Mouse (Mus musculus): ENCODE measurements around the gene Rfesd. TPM values are rescaled to one million over a fixed set of nuclear protein-coding genes. Genes with fewer than 3 reads are reported as not detected.

Rfesd gene
- polyA plus RNA-seq (2015; fragmentation: Nextera tagmentation; extraction: Ambion mirVana): 16.1 and 19.9 TPM in 2 replicates

DNA sequence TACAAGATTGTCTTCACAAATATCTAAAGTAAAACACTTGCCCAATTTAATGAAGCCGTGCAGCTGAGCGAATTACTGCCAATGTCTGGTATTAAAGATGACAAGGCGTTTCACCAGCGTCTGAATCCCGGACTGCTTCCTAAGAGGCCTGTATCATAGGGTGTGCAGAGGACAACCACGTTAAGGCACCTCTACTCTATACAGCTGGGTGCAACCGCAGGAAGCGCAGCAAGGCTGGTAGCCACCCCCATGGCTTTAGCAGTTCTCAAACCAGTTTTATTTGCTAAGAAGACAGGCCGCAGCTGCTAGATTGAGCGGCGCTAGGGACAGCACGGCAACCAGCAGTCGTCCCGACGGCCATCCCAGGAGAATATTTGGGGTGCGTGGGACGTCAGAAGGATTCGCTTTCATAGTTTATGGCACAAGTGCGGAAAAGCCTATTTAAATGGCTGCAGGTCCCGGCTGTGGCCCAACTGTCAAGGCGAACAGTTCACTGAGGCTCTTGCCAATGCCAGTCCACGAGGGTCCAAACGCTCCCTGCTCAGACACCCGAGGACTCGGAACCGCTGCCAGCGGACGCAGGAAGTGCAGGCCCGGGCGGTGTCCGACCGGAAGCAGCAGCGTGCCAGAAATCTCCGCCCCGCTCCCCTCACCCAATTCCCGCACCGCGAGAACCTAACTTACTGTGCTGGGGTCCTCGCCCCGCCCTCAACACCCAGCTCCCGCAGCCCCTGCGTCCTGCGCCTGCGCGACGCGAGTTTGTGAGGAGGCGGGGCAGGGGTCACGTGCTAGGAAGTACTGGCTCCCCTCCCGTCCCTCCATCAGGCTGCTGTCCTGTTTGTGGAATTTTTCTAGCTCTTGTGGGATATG lies at the start of gene Rfesd:
Rfesd (minus strand) TSS at position 746 of the 870 bp plus-strand sequence.
- ATAC-seq: peak; percentile 100
- Histone ChIP-seq H3K27ac (ENCODE audit: low read depth, low read length) (peak within 1 kb of the TSS; percentile 89), H3K4me3 (ENCODE audit: low read length) (peak within 1 kb of the TSS; percentile 49), H3K9me3 (ENCODE audit: control insufficient read depth, low read length) (no peaks in the 10 kb centered on the region), H3K4me2 (ENCODE audit: low read length) (peak within 1 kb of the TSS; percentile 76), H3K36me3 (ENCODE audit: control insufficient read depth, insufficient read depth, low read length) (no peaks in the 10 kb centered on the region), H3K4me1 (ENCODE audit: control insufficient read depth, insufficient read depth, low read depth, low read length) (peaks cover 6% of the 10 kb centered on the region), H3K27me3 (replicated peaks; ENCODE audit: control insufficient read depth, insufficient read depth, low read length) (no peaks in the 10 kb centered on the region), H3K9ac (ENCODE audit: low read depth, low read length) (peak within 1 kb of the TSS; percentile 77)
- under 1% methylated on average over 50 of the region's 50 CpGs for WGBS

- no peak overlapping the region for H3K27ac ChIP-seq (ENCODE audit: low read depth, low read length)
- no peak overlapping the region for H3K9ac ChIP-seq (ENCODE audit: low read depth, low read length)
- no peak overlapping the region for H3K4me3 ChIP-seq (ENCODE audit: low read length)
- no peak overlapping the region for H3K4me2 ChIP-seq (ENCODE audit: low read length)
- no peaks in the 10 kb centered on the region for H3K4me1 ChIP-seq (ENCODE audit: control insufficient read depth, insufficient read depth, low read depth, low read length)
- H3K27me3 ChIP-seq (replicated peaks; ENCODE audit: control insufficient read depth, insufficient read depth, low read length): no peaks in the 10 kb centered on the region
- peaks cover 9% of the 10 kb centered on the region for H3K36me3 ChIP-seq (ENCODE audit: control insufficient read depth, insufficient read depth, low read length)
- WGBS: 86% methylated on average over 13 of the region's 13 CpGs
- H3K9me3 ChIP-seq (ENCODE audit: control insufficient read depth, low read length): no peaks in the 10 kb centered on the region
- ATAC-seq: no peak
Measured at GRCm38 (mm10) chr13:76064363-76064945, 45.9 kb upstream of the Rfesd start.

DNA sequence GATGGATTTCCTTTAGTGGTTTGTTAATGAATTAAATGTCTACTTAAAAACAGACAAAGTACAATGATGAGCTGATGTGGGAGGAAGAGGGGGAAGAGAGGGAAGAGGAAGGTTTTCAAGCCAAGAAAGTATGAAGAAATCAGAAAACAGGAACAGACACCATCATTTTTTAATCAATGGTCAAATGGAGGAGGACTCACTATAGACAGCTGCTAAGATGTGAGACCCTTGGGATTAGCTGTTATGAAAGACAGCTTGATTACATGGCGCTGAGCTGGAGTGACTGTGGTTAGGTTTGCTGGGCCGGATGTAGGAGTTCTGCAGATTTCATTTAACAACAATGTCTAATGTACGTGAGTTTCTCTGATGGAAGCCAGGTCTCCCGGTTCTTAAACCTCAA lies 45.0 kb upstream of the Rfesd start:
- Histone ChIP-seq H3K36me3 (ENCODE audit: control insufficient read depth, insufficient read depth, low read length) (peaks cover 9% of the 10 kb centered on the region), H3K4me1 (ENCODE audit: control insufficient read depth, insufficient read depth, low read depth, low read length) (no peaks in the 10 kb centered on the region), H3K27ac (ENCODE audit: low read depth, low read length) (no peak overlapping the region), H3K9me3 (ENCODE audit: control insufficient read depth, low read length) (no peaks in the 10 kb centered on the region), H3K4me3 (ENCODE audit: low read length) (no peak overlapping the region), H3K9ac (ENCODE audit: low read depth, low read length) (no peak overlapping the region), H3K4me2 (ENCODE audit: low read length) (no peak overlapping the region), H3K27me3 (replicated peaks; ENCODE audit: control insufficient read depth, insufficient read depth, low read length) (no peaks in the 10 kb centered on the region)
- WGBS: 95% methylated on average over 4 of the region's 4 CpGs
- ATAC-seq: no peak

DNA sequence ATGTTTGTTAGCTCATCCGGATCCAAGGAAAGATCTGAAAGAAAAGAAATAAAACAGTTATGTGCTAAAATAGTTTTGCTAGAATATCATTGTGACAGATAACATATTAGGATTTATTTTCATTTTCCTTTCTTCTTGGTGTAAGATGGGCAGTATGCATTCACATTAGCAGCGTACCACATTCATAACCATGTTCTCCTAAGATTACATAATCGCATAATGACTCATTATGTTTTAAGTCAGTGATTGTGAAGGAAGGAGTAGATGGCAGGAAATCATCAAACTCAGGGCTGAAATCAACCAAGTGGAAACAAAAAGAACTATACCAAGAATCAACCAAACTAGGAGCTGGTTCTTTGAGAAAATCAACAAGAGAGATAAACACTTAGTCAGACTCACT lies 44.0 kb upstream of the Rfesd start:
- Histone ChIP-seq H3K9ac (ENCODE audit: low read depth, low read length) (no peak overlapping the region), H3K27me3 (replicated peaks; ENCODE audit: control insufficient read depth, insufficient read depth, low read length) (0 out of 2 replicates have a peak, but pooled peaks cover 3% of the 10 kb centered on the region), H3K9me3 (ENCODE audit: control insufficient read depth, low read length) (no peaks in the 10 kb centered on the region), H3K4me2 (ENCODE audit: low read length) (no peak overlapping the region), H3K27ac (ENCODE audit: low read depth, low read length) (no peak overlapping the region), H3K4me3 (ENCODE audit: low read length) (no peak overlapping the region), H3K4me1 (ENCODE audit: control insufficient read depth, insufficient read depth, low read depth, low read length) (no peaks in the 10 kb centered on the region), H3K36me3 (ENCODE audit: control insufficient read depth, insufficient read depth, low read length) (peaks cover 9% of the 10 kb centered on the region)
- no peak for ATAC-seq
- WGBS: 95% methylated on average over 3 of the region's 3 CpGs

- Histone ChIP-seq H3K4me2 (ENCODE audit: low read length) (no peak overlapping the region), H3K27me3 (replicated peaks; ENCODE audit: control insufficient read depth, insufficient read depth, low read length) (0 out of 2 replicates have a peak, but pooled peaks cover 3% of the 10 kb centered on the region), H3K4me3 (ENCODE audit: low read length) (no peak overlapping the region), H3K9ac (ENCODE audit: low read depth, low read length) (no peak overlapping the region), H3K36me3 (ENCODE audit: control insufficient read depth, insufficient read depth, low read length) (peaks cover 9% of the 10 kb centered on the region), H3K9me3 (ENCODE audit: control insufficient read depth, low read length) (no peaks in the 10 kb centered on the region), H3K27ac (ENCODE audit: low read depth, low read length) (no peak overlapping the region), H3K4me1 (ENCODE audit: control insufficient read depth, insufficient read depth, low read depth, low read length) (no peaks in the 10 kb centered on the region)
- no peak for ATAC-seq
- WGBS: 91% methylated on average over 3 of the region's 3 CpGs
Measured at GRCm38 (mm10) chr13:76062126-76062525, 43.6 kb upstream of the Rfesd start.

DNA sequence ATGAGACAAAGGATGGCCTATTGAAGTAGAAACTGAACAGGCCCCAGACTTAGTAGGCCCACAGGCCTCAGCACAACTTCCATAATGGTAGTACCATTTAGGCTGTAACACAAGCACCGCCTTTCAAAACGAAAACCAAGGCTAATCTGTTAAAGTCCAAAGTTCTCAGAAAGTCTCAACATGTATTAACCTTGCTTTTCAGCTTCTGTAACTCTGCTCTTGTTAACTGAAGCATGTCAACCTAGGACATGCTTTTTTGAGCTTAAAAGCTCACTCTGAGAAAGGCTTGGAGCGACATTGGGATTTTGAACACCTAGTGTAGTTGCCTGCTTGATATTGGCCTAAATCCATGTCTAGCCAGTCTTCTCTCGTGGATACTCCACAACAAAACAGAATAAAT lies 41.1 kb upstream of the Rfesd start:
- Histone ChIP-seq H3K4me2 (ENCODE audit: low read length) (no peak overlapping the region), H3K9ac (ENCODE audit: low read depth, low read length) (no peak overlapping the region), H3K4me3 (ENCODE audit: low read length) (no peak overlapping the region), H3K27ac (ENCODE audit: low read depth, low read length) (no peak overlapping the region), H3K27me3 (replicated peaks; ENCODE audit: control insufficient read depth, insufficient read depth, low read length) (peaks cover 3% of the 10 kb centered on the region; the same call in 1 of the 2 replicates), H3K9me3 (ENCODE audit: control insufficient read depth, low read length) (no peaks in the 10 kb centered on the region), H3K36me3 (ENCODE audit: control insufficient read depth, insufficient read depth, low read length) (peaks cover 4% of the 10 kb centered on the region; the same call in 1 of the 2 replicates), H3K4me1 (ENCODE audit: control insufficient read depth, insufficient read depth, low read depth, low read length) (peaks cover 14% of the 10 kb centered on the region)
- no peak for ATAC-seq
- 87% methylated on average over 4 of the region's 4 CpGs for WGBS

DNA sequence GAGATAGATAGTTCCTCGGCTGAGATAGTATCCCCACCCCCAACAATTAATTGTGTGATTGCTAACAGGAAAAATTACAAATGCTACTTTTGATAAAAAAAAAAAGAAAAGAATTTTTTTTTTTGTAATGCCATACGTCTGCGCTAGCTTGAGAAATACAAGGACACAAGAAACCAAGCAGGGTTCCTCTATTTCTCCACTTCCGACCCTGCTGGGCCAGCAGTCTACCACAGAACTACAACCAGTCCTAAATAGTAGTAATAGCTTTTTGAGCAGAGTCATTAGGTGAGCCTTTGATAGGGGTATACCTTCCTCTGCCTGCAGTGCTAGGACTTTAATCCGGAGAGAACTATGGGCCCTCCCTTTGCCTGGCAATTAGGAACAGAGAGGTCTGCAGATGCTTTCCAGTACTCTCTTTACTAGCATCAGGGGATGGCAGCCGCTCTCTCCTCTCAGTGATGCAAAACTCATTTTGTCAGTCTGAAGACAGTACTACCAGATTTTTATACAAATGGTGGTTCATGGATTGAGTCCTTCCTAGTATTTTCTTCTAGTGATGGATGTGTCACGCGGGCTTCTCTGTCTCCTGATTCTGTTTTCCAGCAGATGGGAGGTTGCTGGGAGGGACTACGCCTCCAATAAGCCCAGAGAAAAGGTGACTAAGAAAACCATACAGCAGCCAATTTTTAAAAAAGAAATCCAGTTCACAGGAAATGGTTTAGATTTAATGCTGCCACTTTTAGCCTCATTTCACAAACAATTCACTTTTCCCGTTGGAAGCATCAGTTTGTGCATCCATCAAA lies 38.9 kb upstream of the Rfesd start:
- 73% methylated on average over 10 of the region's 10 CpGs for WGBS
- Histone ChIP-seq H3K36me3 (ENCODE audit: control insufficient read depth, insufficient read depth, low read length) (peaks cover 2% of the 10 kb centered on the region; the same call in 1 of the 2 replicates), H3K9me3 (ENCODE audit: control insufficient read depth, low read length) (no peaks in the 10 kb centered on the region), H3K27me3 (replicated peaks; ENCODE audit: control insufficient read depth, insufficient read depth, low read length) (peaks cover 8% of the 10 kb centered on the region), H3K27ac (ENCODE audit: low read depth, low read length) (no peak overlapping the region), H3K4me3 (ENCODE audit: low read length) (no peak overlapping the region; the same call in 1 of the 2 replicates), H3K4me2 (ENCODE audit: low read length) (peak overlapping the region; percentile 99), H3K4me1 (ENCODE audit: control insufficient read depth, insufficient read depth, low read depth, low read length) (peaks cover 14% of the 10 kb centered on the region), H3K9ac (ENCODE audit: low read depth, low read length) (no peak overlapping the region)
- no peak for ATAC-seq

GRCm38 (mm10) chr13:76056896-76057266 lies 38.4 kb upstream of the Rfesd start, which contains the start of gene Gpr150:
TSS of gene Gpr150 (minus strand) at chr13:76056996.
- ATAC-seq: no peak

More at GRCm38 (mm10) chr13:76056896-76057266, 38.4 kb upstream of the Rfesd start, which contains the start of gene Gpr150:
- H3K9ac ChIP-seq (ENCODE audit: low read depth, low read length): peak within 1 kb of the TSS; percentile 72
- WGBS: 15% methylated on average over 10 of the region's 10 CpGs
- H3K9me3 ChIP-seq (ENCODE audit: control insufficient read depth, low read length): no peaks in the 10 kb centered on the region
- no peaks in the 10 kb centered on the region for H3K36me3 ChIP-seq (ENCODE audit: control insufficient read depth, insufficient read depth, low read length)
- peak within 1 kb of the TSS; percentile 66 for H3K27ac ChIP-seq (ENCODE audit: low read depth, low read length)
- peaks cover 8% of the 10 kb centered on the region for H3K27me3 ChIP-seq (replicated peaks; ENCODE audit: control insufficient read depth, insufficient read depth, low read length)
- H3K4me3 ChIP-seq (ENCODE audit: low read length): peak within 1 kb of the TSS; percentile 66
- H3K4me1 ChIP-seq (ENCODE audit: control insufficient read depth, insufficient read depth, low read depth, low read length): peaks cover 14% of the 10 kb centered on the region
- H3K4me2 ChIP-seq (ENCODE audit: low read length): peak within 1 kb of the TSS; percentile 99

All from hindbrain, embryonic 16.5 days (tissue).